Mouse (Mus musculus) heart, embryonic 11.5 days (tissue): ENCODE measurements around the gene Arhgap11a. TPM values are rescaled to one million over a fixed set of nuclear protein-coding genes. Genes with fewer than 3 reads are reported as not detected.

Source experiments
- ATAC-seq: fragments of 200-750 bp; cut with Nextera tagmentation; replicated peaks from 2 replicates; pipeline ENCODE4 v1.8.0; 2017; ENCODE audit warnings: moderate library complexity; ENCODE audit not compliant: insufficient number of reproducible peaks, low FRiP score, low TSS enrichment
- H3K27ac ChIP-seq: fragments of 300-500 bp; sonication (generic); 2 replicates; pipeline ENCODE4 v1.5.1; 2014; ENCODE audit warnings: mild to moderate bottlenecking, low read depth, low read length
- H3K27me3 ChIP-seq: fragments of 300-500 bp; sonication (generic); 2 replicates; pipeline ENCODE4 v1.6.1; 2014; ENCODE audit warnings: mild to moderate bottlenecking, low read length, mixed read lengths; ENCODE audit not compliant: control insufficient read depth, insufficient read depth
- H3K36me3 ChIP-seq: fragments of 300-500 bp; sonication (generic); 2 replicates; pipeline ENCODE4 v1.6.1; 2014; ENCODE audit warnings: mild to moderate bottlenecking, low read length, moderate library complexity, mixed read lengths; ENCODE audit not compliant: control insufficient read depth, insufficient read depth
- H3K4me1 ChIP-seq: fragments of 300-500 bp; sonication (generic); 2 replicates; pipeline ENCODE4 v1.6.1; 2014; ENCODE audit warnings: low read length; ENCODE audit not compliant: control insufficient read depth, insufficient read depth
- H3K4me2 ChIP-seq: fragments of 300-500 bp; sonication (generic); 2 replicates; pipeline ENCODE4 v1.6.1; 2014; ENCODE audit warnings: mild to moderate bottlenecking, moderate library complexity
- H3K4me3 ChIP-seq: fragments of 300-500 bp; sonication (generic); 2 replicates; pipeline ENCODE4 v1.5.1; 2014; ENCODE audit warnings: low read depth, low read length
- H3K9ac ChIP-seq: fragments of 300-500 bp; sonication (generic); 2 replicates; pipeline ENCODE4 v1.6.1; 2014; ENCODE audit warnings: mild to moderate bottlenecking, low read depth, low read length, moderate library complexity
- H3K9me3 ChIP-seq: fragments of 300-500 bp; sonication (generic); replicated peaks from 2 replicates; pipeline ENCODE4 v1.6.1; 2016; ENCODE audit warnings: low read length; ENCODE audit not compliant: control insufficient read depth
- WGBS: fragments of 180-500 bp; shearing (Covaris S2); extraction: QIAGEN DNeasy Blood & Tissue Kit; methylation state at CpG from one replicate; pipeline ENCODE4 v1.1.7; 2014; ENCODE audit not compliant: insufficient replicate concordance; 5-methylcytosine and 5-hydroxymethylcytosine counted together
- polyA plus RNA-seq: library from polyadenylated mRNA; unstranded; fragments of >200 nt; fragmentation: Nextera tagmentation; extraction: Ambion mirVana; gene quantifications from 2 replicates; pipeline ENCODE4 v1.2.1, GENCODE M21; 2014

Gene Arhgap11a
- polyA plus RNA-seq, 1 experiment from 2014 or later, result 3.9 TPM

DNA sequence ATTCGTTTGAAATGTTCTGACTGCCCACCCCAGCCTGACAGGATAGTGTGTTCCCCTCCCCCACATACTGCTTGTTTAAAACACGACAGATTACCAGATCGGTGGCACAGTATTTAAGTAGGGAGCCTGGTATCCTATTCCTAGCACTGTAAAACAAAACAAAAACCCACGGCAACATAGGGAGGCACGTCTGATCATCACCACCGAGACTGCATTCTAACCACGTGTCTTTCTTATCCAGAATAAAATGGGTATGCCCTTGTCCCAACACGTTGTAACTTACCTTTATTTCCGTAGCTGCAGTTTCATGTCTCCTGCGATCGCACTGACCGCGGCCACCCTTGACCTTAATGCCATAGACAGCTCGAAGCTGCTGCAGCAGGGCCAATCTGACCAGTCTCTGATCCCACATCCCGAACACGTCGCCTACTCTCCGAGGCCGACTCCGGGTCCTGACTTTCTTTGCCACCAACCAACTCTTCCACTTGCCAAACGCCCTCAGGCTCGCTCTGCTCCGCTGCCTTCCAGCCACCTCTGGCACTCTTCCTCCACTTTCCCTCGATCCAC is 700 bp downstream of the Arhgap11a start:
- peak overlapping the region; percentile 87 for H3K9ac ChIP-seq
- peaks cover 12% of the 10 kb centered on the region for H3K4me1 ChIP-seq
- no peaks in the 10 kb centered on the region for H3K27me3 ChIP-seq
- H3K9me3 ChIP-seq, result no peaks in the 10 kb centered on the region
- peak; percentile 23; the same call in 1 of the 2 replicates for ATAC-seq
- H3K27ac ChIP-seq, result peak overlapping the region; percentile 77
- no peaks in the 10 kb centered on the region; the same call in 1 of the 2 replicates for H3K36me3 ChIP-seq
- H3K4me2 ChIP-seq, result peak overlapping the region; percentile 82
- H3K4me3 ChIP-seq, result peak overlapping the region; percentile 89
- WGBS, result 0% methylated on average over 24 of the region's 24 CpGs

DNA sequence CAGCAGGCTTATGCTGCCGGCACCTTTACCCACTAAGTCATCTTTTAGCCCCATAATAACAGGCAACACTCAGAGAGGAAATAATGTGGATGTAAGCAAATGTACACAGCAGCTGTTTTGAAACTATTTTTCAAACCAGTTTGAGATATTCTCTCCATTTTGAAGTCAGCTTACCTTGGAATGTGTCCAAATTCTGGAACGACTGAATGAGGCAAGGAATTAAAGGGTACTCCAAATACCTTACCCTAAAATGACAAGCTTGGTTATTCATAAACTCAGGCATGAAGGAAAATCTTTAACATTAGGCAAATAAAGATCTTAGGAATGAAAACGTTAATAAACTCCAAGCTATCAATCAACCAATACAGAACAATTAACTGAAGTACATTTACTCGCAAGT is 3.4 kb downstream of the Arhgap11a start:
- no peak overlapping the region for H3K4me3 ChIP-seq

DNA sequence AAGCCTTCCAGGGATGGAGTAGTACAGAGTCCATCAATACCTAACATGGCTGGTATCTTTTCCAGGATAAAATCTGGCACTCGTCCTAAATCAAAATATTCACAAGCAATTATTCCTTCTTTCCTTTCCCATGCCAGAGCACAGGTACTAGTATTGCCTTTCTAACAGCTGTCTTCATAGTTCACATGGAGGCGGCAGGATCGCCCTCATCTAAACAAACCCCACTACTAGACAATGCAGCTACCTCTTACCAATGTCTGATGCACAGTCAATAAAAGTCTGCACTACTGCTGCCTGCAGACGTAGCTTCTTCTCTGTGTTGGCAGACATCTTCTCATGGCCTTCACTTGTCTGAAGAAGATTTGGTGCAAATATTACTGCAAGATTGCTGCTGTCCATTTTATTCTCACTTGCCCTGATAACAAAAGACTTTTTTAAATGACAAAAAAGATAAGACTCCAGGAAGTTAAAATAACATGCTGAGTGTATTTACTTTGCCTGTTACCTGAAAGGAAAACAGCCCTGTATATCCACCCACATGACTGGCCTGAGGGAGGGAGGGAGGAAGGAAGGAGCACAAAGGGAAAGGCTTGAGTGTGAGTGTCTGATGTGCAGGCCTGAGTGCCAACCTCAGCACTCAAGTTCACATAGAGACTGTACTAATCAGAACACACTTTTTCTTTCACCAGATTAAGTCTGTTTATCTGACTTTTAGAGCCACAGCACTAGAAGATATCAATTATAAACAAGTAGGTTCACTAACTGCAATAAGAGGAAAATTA is 6.6 kb downstream of the Arhgap11a start:
- Histone ChIP-seq H3K9me3 (no peaks in the 10 kb centered on the region), H3K36me3 (peaks cover 12% of the 10 kb centered on the region), H3K4me1 (peaks cover 6% of the 10 kb centered on the region), H3K4me2 (no peak overlapping the region), H3K4me3 (no peak overlapping the region), H3K27ac (no peak overlapping the region), H3K27me3 (no peaks in the 10 kb centered on the region), H3K9ac (no peak overlapping the region)
- no peak for ATAC-seq
- 87% methylated on average over 4 of the region's 4 CpGs for WGBS

More for the DNA sequence above, 3.4 kb downstream of the Arhgap11a start:
- H3K27me3 ChIP-seq, result no peaks in the 10 kb centered on the region
- no peaks in the 10 kb centered on the region for H3K9me3 ChIP-seq
- no peak overlapping the region for H3K27ac ChIP-seq
- WGBS, result 84% methylated on average over 4 of the region's 4 CpGs
- ATAC-seq, result no peak
- H3K4me2 ChIP-seq, result no peak overlapping the region
- peaks cover 5% of the 10 kb centered on the region; the same call in 1 of the 2 replicates for H3K36me3 ChIP-seq
- no peak overlapping the region for H3K9ac ChIP-seq
- H3K4me1 ChIP-seq, result peaks cover 12% of the 10 kb centered on the region

DNA sequence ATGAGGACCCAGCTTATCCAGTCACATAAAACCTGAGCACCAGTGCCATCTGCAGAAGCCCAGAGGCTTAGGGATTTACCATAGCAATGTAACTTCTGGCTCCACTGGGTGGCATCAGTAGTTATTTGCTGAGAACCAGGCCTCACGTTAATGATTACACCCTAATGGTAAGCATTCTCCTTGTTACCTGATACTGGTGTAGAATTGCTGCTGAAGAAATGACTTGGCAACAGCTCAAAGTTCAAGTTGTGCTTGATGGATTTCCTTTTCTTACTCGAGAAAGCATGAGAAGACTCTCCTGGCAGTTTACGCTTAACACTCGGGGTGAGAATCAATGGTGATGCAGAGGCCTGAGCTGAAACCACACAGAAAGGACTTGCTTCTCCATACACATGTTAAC is 9.0 kb downstream of the Arhgap11a start:
- no peaks in the 10 kb centered on the region for H3K27me3 ChIP-seq
- 81% methylated on average over 4 of the region's 4 CpGs for WGBS
- no peaks in the 10 kb centered on the region for H3K9me3 ChIP-seq
- ATAC-seq, result no peak
- peaks cover 28% of the 10 kb centered on the region for H3K36me3 ChIP-seq
- no peak overlapping the region for H3K4me3 ChIP-seq
- H3K4me1 ChIP-seq, result no peaks in the 10 kb centered on the region
- H3K9ac ChIP-seq, result no peak overlapping the region
- no peak overlapping the region for H3K27ac ChIP-seq
- no peak overlapping the region for H3K4me2 ChIP-seq

DNA sequence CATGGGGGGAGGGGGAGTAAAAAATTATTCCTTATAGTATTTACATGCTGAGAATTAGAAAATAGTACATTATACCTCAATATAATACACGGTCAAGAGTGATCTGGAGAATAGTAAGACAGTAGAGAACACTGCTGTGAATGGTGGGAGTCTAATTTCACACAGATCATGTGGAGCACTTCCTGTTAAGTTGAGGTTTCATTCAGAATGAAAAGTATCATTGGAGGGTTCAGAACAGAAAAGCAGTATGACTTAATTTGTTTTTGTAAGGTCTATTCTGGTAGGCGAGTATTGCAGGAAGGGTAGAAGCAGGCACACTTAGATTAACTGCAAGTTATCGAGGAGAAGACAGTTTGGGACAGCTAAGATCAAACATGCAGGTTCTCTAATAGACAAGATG is 13.2 kb downstream of the Arhgap11a start:
- no peak overlapping the region for H3K4me3 ChIP-seq
- no peak overlapping the region for H3K9ac ChIP-seq
- no peaks in the 10 kb centered on the region for H3K4me1 ChIP-seq
- H3K9me3 ChIP-seq, result no peaks in the 10 kb centered on the region
- no peaks in the 10 kb centered on the region for H3K27me3 ChIP-seq
- 84% methylated on average over 3 of the region's 3 CpGs for WGBS
- H3K36me3 ChIP-seq, result peaks cover 33% of the 10 kb centered on the region
- no peak for ATAC-seq
- no peak overlapping the region for H3K4me2 ChIP-seq
- no peak overlapping the region for H3K27ac ChIP-seq

DNA sequence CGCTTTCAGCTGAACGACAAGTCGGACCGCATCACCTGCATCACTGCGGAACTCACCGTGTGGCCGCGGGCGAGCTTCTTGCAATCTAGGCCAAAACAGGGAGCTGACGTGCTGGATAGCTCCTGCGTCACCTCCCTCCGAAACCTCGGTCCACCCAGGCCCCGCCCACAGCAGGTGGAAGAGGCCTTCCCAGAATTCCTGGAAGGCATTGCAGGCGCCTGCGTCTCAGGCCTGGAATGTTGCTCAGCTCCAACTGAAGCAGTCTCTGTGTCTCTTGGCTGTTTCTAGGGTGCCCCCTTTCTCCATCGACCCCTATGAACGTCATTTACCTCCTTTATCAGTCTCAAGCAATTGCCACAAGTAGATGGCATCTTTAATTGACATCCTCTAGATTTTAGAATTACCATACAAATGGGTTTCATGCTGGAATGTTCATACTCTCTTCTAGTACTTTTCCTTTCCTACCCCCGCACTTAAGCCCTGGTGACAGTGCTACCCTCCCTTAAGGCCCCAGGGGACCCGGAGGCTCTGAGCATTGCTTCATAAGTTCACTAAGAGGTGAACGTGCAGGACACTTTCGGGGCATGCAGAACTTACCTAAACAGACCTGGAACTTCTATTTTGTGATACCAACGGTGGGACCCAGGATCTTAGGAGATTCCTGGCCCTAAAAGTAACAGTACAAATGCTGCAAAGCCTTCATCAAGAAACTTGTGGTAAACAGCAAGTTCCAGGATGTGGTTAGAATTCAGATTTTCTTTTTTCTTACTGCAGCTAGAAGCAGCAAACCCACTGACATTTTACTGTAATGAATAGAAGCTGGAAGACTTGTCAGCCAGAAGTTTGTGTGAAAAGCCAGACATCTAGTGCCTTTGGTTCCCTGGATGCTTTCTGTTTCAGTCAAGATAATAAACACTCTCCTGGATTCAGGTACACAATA is 19.2 kb downstream of the Arhgap11a start, which contains the start of gene Scg5:
TSS of gene Scg5 (minus strand) at position 179 of the 940 bp plus-strand sequence.
- no peaks in the 10 kb centered on the region for H3K27me3 ChIP-seq
- H3K4me2 ChIP-seq, result peak within 1 kb of the TSS; percentile 69
- no peaks in the 10 kb centered on the region for H3K4me1 ChIP-seq
- 0 out of 2 replicates have a peak, but pooled peaks have one; percentile 49 for ATAC-seq
- H3K36me3 ChIP-seq, result peaks cover 9% of the 10 kb centered on the region
- H3K27ac ChIP-seq, result no peak within 1 kb of the TSS
- WGBS, result 10% methylated on average over 23 of the region's 23 CpGs
- no peaks in the 10 kb centered on the region for H3K9me3 ChIP-seq
- H3K4me3 ChIP-seq, result peak within 1 kb of the TSS; percentile 33
- no peak within 1 kb of the TSS; the same call in 1 of the 2 replicates for H3K9ac ChIP-seq

DNA sequence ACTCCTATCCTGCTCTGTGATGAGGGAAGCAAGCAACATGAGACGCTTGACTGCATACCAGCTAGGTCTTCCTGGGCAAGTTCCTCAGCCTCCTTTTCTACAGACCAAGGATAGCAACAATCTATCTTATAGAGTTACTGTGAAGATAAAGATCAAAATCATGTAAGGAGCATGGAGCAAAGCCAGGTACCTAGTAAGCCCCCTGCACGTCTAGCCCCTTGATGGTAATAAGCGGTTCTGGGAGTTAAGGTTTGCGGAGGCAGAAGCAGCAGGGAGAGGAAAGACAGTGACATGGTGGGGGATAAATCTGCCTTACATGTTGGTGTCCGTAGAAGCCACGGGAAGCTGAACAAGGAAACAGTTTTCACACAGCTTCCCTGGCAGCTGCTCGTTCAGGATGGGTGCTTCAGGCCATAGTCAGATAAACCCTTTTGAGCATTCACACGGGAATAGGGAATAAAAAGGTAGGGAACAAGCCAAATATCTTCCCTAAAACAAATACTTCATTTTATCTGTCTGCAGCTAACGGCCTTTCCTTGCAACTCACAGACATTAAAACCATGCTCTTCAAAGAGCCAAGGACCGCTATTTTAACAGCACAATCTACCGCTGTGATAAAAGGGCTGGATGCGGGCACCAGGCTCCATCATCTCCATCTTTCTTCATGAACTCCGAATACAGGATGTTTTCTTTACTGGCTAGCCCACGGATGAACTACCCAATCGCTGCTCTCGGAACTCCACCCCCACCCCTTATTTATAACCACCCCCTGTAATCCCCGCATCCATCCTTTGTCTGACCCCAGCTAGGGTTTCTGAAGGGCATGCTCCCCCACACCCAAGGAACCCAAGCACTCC is 20.1 kb downstream of the Arhgap11a start:
- H3K9ac ChIP-seq, result no peak overlapping the region; the same call in 1 of the 2 replicates
- WGBS, result 29% methylated on average over 17 of the region's 17 CpGs
- peaks cover under 1% of the 10 kb centered on the region; the same call in 1 of the 2 replicates for H3K36me3 ChIP-seq
- no peaks in the 10 kb centered on the region for H3K9me3 ChIP-seq
- peak overlapping the region; percentile 69 for H3K4me2 ChIP-seq
- peak overlapping the region; percentile 33 for H3K4me3 ChIP-seq
- H3K4me1 ChIP-seq, result no peaks in the 10 kb centered on the region
- H3K27me3 ChIP-seq, result no peaks in the 10 kb centered on the region
- no peak overlapping the region for H3K27ac ChIP-seq
- ATAC-seq, result no peak
